Mouse (Mus musculus): ENCODE results near the gene Snx11.
"Not testable (repeated sequence)": the region's sequence is repeated elsewhere in the genome, so short reads cannot be mapped to it uniquely, and the experiment has no call there.

GRCm38 (mm10) chr11:96784847-96785246 is 7.5 kb upstream of the Snx11 start:
- not testable (repeated sequence) for TF ChIP-seq GATA1 (IDR thresholded peaks at IDR 0.05; ENCODE audit: borderline replicate concordance, low read length); FLI1 (IDR thresholded peaks at IDR 0.05; ENCODE audit: low read length)
